Mouse (Mus musculus): Measurements from ENCODE around the gene Mospd3.
"Not testable (repeated sequence)": the region's sequence is repeated elsewhere in the genome, so short reads cannot be mapped to it uniquely, and the experiment has no call there.

Mospd3 gene

GRCm38 (mm10) chr5:137614921-137615320 lies 14.1 kb upstream of the Mospd3 start:
- DNase-seq, result not testable (repeated sequence)

- DNase-seq, result no peak
Observed at GRCm38 (mm10) chr5:137613550-137613949, 12.7 kb upstream of the Mospd3 start, which contains the start of gene Pcolce. Gene Pcolce, minus strand, starts transcription at chr5:137613784.

GRCm38 (mm10) chr5:137613076-137613475 lies 12.2 kb upstream of the Mospd3 start:
- no peak for DNase-seq

GRCm38 (mm10) chr5:137611245-137611602 lies 10.4 kb upstream of the Mospd3 start:
- peak; percentile 84 for DNase-seq

GRCm38 (mm10) chr5:137610548-137611244 lies 9.8 kb upstream of the Mospd3 start:
- peak; percentile 93 for DNase-seq

- no peak for DNase-seq
Observed at GRCm38 (mm10) chr5:137610056-137610455, 9.2 kb upstream of the Mospd3 start.

GRCm38 (mm10) chr5:137609292-137609691 lies 8.4 kb upstream of the Mospd3 start:
- no peak for DNase-seq

GRCm38 (mm10) chr5:137608654-137609190 lies 7.9 kb upstream of the Mospd3 start:
- no peak for DNase-seq

GRCm38 (mm10) chr5:137607860-137608653 lies 7.2 kb upstream of the Mospd3 start:
- DNase-seq, result peak; percentile 29

GRCm38 (mm10) chr5:137601365-137601729 lies 489 bp upstream of the Mospd3 start:
- peak; percentile 68 for DNase-seq

- DNase-seq, result no peak
Observed at GRCm38 (mm10) chr5:137600281-137600618, 608 bp downstream of the Mospd3 start.

- no peak for DNase-seq
Observed at GRCm38 (mm10) chr5:137599600-137599999, 1.3 kb downstream of the Mospd3 start.

- no peak for DNase-seq
Observed at GRCm38 (mm10) chr5:137598100-137598826, 2.6 kb downstream of the Mospd3 start.

- no peak for DNase-seq
Observed at GRCm38 (mm10) chr5:137597625-137598024, 3.2 kb downstream of the Mospd3 start.

- peak; percentile 25 for DNase-seq
Observed at GRCm38 (mm10) chr5:137596601-137597261, 4.1 kb downstream of the Mospd3 start.

GRCm38 (mm10) chr5:137595921-137596320 lies 4.9 kb downstream of the Mospd3 start:
- DNase-seq, result no peak

GRCm38 (mm10) chr5:137590507-137590906 lies 10.4 kb downstream of the Mospd3 start:
- DNase-seq, result no peak

- peak; percentile 76 for DNase-seq
Observed at GRCm38 (mm10) chr5:137584976-137585375, 15.9 kb downstream of the Mospd3 start.

- peak; percentile 76 for DNase-seq
Observed at GRCm38 (mm10) chr5:137583670-137584169, 17.1 kb downstream of the Mospd3 start.

- no peak for DNase-seq
Observed at GRCm38 (mm10) chr5:137582702-137583101, 18.2 kb downstream of the Mospd3 start.

- no peak for DNase-seq
Observed at GRCm38 (mm10) chr5:137580246-137580645, 20.6 kb downstream of the Mospd3 start.

- DNase-seq, result peak; percentile 73
Observed at GRCm38 (mm10) chr5:137574470-137574901, 26.4 kb downstream of the Mospd3 start.

Measured in embryo, embryonic 11 days (tissue).